Mouse (Mus musculus) limb, embryonic 11.5 days (tissue): Measurements from ENCODE around the gene Ppcs. TPM values are rescaled to one million over a fixed set of nuclear protein-coding genes. Genes with fewer than 3 reads are reported as not detected.
A peak's percentile ranks its signal among the peaks of the same experiment; 100 is the strongest.

Experiments
- ATAC-seq: fragments of 200-750 bp; cut with Nextera tagmentation; 2 replicates; pipeline ENCODE4 v1.8.0; 2017; ENCODE audit warnings: low read depth; ENCODE audit not compliant: insufficient number of reproducible peaks, low FRiP score, low TSS enrichment
- DNase-seq: peaks from one replicate; pipeline ENCODE4 v3.0.0-alpha.2; 2015; ENCODE audit warnings: low spot score
- H3K27ac ChIP-seq: fragments of 300-500 bp; sonication (generic); replicated peaks from 2 replicates; pipeline ENCODE4 v1.5.1; 2014; ENCODE audit warnings: low read depth, mild to moderate bottlenecking, low read length
- H3K27me3 ChIP-seq: fragments of 300-500 bp; sonication (generic); 2 replicates; pipeline ENCODE4 v1.6.1; 2014; ENCODE audit warnings: mild to moderate bottlenecking, low read length, mixed read lengths; ENCODE audit not compliant: control insufficient read depth, insufficient read depth
- H3K36me3 ChIP-seq: fragments of 300-500 bp; sonication (generic); 2 replicates; pipeline ENCODE4 v1.6.1; 2014; ENCODE audit warnings: mild to moderate bottlenecking, low read length, moderate library complexity, mixed read lengths; ENCODE audit not compliant: control insufficient read depth, insufficient read depth
- H3K4me1 ChIP-seq: fragments of 300-500 bp; sonication (generic); 2 replicates; pipeline ENCODE4 v1.6.1; 2014; ENCODE audit warnings: low read length, mixed read lengths; ENCODE audit not compliant: control insufficient read depth, insufficient read depth
- H3K4me2 ChIP-seq: fragments of 300-500 bp; sonication (generic); 2 replicates; pipeline ENCODE4 v1.6.1; 2014; ENCODE audit warnings: low read depth, mild to moderate bottlenecking, moderate library complexity; ENCODE audit not compliant: severe bottlenecking
- H3K4me3 ChIP-seq: fragments of 300-500 bp; sonication (generic); 2 replicates; pipeline ENCODE4 v1.5.1; 2014; ENCODE audit warnings: low read depth, low read length
- H3K9ac ChIP-seq: fragments of 300-500 bp; sonication (generic); 2 replicates; pipeline ENCODE4 v1.6.1; 2014; ENCODE audit warnings: mild to moderate bottlenecking, low read length
- H3K9me3 ChIP-seq: fragments of 300-500 bp; sonication (generic); 2 replicates; pipeline ENCODE4 v1.6.1; 2016; ENCODE audit warnings: low read length; ENCODE audit not compliant: control insufficient read depth
- WGBS: fragments of 180-500 bp; shearing (Covaris S2); extraction: QIAGEN DNeasy Blood & Tissue Kit; methylation state at CpG from one replicate; pipeline ENCODE4 v1.1.7; 2014; 5-methylcytosine and 5-hydroxymethylcytosine counted together
- polyA plus RNA-seq: library from polyadenylated mRNA; unstranded; fragments of >200 nt; fragmentation: Nextera tagmentation; extraction: Ambion mirVana; gene quantifications from 2 replicates; pipeline ENCODE4 v1.2.1, GENCODE M21; 2014

Ppcs gene
- polyA plus RNA-seq, 1 experiment from 2014 or later: 35.7 TPM

DNA sequence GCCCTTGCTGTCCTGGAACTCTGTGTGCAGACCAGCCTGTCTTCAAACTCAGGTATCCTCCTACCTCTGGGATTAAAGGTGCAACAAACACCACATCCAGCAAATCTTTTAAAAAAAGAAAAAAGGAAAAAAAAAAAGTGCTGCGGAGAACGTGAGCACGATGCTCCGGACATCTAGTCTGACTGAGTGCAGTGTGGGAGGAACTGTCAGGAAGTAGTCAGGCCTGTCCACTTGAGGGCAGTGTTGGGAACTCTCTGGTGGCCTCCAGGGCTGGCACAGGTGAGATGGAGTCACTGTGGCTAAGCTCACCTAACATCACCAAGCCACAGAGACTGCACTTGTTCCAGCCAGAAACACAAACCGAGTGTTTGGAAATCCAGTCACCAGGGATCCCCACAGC is 8.5 kb upstream of the Ppcs start:
- WGBS: 28% methylated on average over 5 of the region's 5 CpGs
- ATAC-seq (no peak), DNase-seq (peak; percentile 55)
- Histone ChIP-seq H3K9ac (no peak overlapping the region), H3K9me3 (no peaks in the 10 kb centered on the region), H3K4me1 (no peaks in the 10 kb centered on the region), H3K36me3 (no peaks in the 10 kb centered on the region), H3K4me3 (no peak overlapping the region), H3K27ac (no peak overlapping the region), H3K4me2 (no peak overlapping the region), H3K27me3 (no peaks in the 10 kb centered on the region)

DNA sequence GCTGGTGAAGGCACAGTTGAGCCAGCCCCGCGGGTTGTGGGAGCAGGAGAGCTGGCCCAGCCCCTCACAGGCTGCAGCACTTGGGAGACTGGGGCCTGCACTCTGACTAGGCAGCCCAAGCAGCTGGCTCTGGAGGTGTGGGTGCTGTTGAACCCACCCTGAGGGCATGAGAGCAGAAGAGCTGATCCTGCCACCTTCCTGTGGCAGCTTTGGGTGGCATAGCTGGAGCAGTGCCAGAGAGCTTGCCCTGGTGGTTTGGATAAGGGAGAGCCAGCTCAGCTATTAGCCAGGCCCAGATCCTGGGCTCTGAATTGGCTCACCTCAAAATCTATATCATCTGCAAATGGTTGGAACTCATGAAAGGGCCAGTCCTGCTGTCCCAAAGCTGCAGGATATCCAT is 5.5 kb upstream of the Ppcs start:
- Histone ChIP-seq H3K9ac (no peak overlapping the region), H3K4me2 (no peak overlapping the region), H3K36me3 (no peaks in the 10 kb centered on the region), H3K4me1 (0 out of 2 replicates have a peak, but pooled peaks cover 2% of the 10 kb centered on the region), H3K27me3 (no peaks in the 10 kb centered on the region), H3K4me3 (no peak overlapping the region), H3K9me3 (no peaks in the 10 kb centered on the region), H3K27ac (no peak overlapping the region)
- DNase-seq: no peak
- no peak for ATAC-seq
- 53% methylated on average over 2 of the region's 2 CpGs for WGBS

DNA sequence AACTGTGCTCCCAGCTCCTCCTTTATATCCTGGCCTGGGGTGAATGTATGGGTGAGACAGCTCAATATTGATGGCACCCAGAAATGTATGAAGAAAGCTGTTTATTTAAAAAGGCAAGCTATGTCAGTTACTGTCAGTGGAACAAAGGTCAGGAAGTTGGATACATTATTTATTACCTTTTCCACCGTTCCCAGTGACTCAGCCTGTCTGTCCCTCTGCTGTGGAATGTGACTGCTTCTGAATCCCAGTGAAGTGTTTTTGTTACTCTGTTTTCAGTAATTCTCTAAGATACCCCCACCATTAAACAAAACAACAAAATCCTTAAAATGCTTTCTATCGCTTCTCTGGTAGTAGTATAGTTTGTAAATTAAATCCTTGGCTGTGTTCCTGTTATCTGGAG is 3.4 kb upstream of the Ppcs start:
- Histone ChIP-seq H3K36me3 (no peaks in the 10 kb centered on the region), H3K9ac (no peak overlapping the region), H3K4me1 (peaks cover 10% of the 10 kb centered on the region; the same call in 1 of the 2 replicates), H3K4me2 (no peak overlapping the region), H3K9me3 (no peaks in the 10 kb centered on the region), H3K27me3 (no peaks in the 10 kb centered on the region), H3K27ac (no peak overlapping the region), H3K4me3 (no peak overlapping the region)
- WGBS: 55% methylated on average over 2 of the region's 2 CpGs
- ATAC-seq (no peak), DNase-seq (no peak)

DNA sequence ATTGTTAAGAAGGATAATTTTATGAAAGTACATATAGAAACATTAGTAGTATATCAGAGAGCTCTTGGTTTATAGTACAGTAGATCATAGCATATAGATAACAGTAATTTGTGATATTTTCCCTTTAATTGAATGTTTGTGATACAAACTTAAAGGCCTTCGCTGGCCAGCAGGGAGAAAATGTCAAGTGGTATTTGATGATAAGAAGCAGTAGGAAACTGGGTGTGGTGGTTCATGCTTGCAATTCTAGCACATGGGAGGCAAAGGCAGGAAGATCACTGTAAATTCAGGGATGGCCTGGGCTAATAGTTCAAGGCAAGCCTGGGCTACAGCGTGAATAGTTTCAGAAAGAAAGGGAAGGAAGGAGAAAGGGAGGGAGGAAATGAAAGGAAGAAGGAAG is 2.9 kb upstream of the Ppcs start:
- H3K27ac ChIP-seq: no peak overlapping the region
- DNase-seq (no peak), ATAC-seq (no peak)
- no peaks in the 10 kb centered on the region for H3K9me3 ChIP-seq
- 85% methylated on average over 2 of the region's 2 CpGs for WGBS
- H3K4me3 ChIP-seq: no peak overlapping the region
- H3K9ac ChIP-seq: no peak overlapping the region
- no peaks in the 10 kb centered on the region for H3K27me3 ChIP-seq
- H3K36me3 ChIP-seq: no peaks in the 10 kb centered on the region
- peaks cover 10% of the 10 kb centered on the region; the same call in 1 of the 2 replicates for H3K4me1 ChIP-seq
- H3K4me2 ChIP-seq: no peak overlapping the region

DNA sequence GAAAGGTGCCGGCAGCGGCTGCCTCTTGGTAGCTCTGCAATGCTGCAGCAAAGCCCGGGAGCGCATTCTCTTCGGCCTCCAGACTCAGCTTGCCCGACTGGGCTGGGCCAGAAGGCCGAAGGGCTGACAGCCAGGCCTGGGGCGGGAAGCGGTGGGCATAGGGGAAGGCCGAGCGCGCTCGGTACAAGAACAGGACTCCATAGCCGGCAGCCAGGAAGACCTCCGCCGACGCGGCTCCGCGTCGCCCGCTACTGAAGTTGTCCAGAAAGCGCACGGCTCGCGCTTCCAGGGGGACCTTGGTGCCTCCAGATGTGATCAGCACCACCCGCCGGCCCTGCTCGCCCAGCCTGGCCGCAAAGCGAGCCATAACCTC is 313 bp downstream of the Ppcs start:
- H3K9ac ChIP-seq: peak overlapping the region; percentile 82
- H3K27me3 ChIP-seq: no peaks in the 10 kb centered on the region
- H3K9me3 ChIP-seq: no peaks in the 10 kb centered on the region
- ATAC-seq: peak; percentile 65
- H3K4me1 ChIP-seq: peaks cover 10% of the 10 kb centered on the region; the same call in 1 of the 2 replicates
- peak overlapping the region; percentile 88 for H3K4me2 ChIP-seq
- no peak for DNase-seq
- H3K36me3 ChIP-seq: no peaks in the 10 kb centered on the region
- peak overlapping the region; percentile 80 for H3K4me3 ChIP-seq
- 2% methylated on average over 31 of the region's 31 CpGs for whole genome bisulfite sequencing
- peak overlapping the region; percentile 72 for H3K27ac ChIP-seq

DNA sequence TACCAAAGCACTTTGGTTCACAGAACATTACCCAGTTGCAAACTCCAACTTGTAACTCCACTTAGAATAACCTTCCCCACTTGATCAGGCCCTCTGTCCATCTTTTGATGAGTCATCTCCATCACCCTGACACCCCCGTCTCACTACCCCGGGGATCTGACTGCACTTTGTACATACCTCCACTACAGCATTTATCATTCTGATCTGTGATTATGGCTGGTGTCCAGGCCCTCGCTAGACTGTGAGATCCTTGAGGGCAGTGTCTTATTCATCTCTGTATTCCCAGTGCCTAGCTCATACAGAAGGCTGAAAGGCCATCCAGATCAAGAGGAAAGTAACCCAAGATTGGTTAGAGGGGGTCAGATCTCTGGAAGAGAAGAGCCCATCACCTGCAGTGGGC is 1.0 kb downstream of the Ppcs start:
- H3K9me3 ChIP-seq: no peaks in the 10 kb centered on the region
- no peaks in the 10 kb centered on the region for H3K27me3 ChIP-seq
- DNase-seq (no peak), ATAC-seq (no peak)
- 60% methylated on average over 3 of the region's 3 CpGs for WGBS
- peaks cover 10% of the 10 kb centered on the region; the same call in 1 of the 2 replicates for H3K4me1 ChIP-seq
- H3K27ac ChIP-seq: no peak overlapping the region
- H3K9ac ChIP-seq: peak overlapping the region; percentile 82; the same call in 1 of the 2 replicates
- H3K36me3 ChIP-seq: no peaks in the 10 kb centered on the region
- peak overlapping the region; percentile 80 for H3K4me3 ChIP-seq
- peak overlapping the region; percentile 88 for H3K4me2 ChIP-seq

DNA sequence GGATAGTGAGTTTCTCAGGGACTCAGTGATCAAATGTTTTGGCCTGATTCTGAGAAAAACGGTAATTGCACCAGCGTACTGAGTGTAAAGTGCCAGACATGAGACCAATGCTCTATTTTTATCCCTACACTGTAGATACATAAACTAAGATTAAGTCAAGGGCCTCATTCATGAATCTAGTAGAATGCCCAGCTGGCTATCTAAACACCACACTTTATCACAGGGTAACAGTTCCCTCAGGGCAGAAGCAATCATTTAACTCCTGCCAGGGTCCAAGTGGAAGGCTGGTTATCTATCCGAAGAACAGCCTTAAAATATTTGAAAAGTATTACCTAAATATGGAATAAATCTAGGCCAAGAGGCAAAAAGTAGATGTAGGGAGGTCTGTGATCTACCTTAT is 4.3 kb downstream of the Ppcs start:
- WGBS: 90% methylated on average over 3 of the region's 3 CpGs
- Histone ChIP-seq H3K4me1 (peaks cover 11% of the 10 kb centered on the region), H3K9ac (no peak overlapping the region), H3K4me3 (no peak overlapping the region), H3K9me3 (no peaks in the 10 kb centered on the region), H3K27me3 (no peaks in the 10 kb centered on the region), H3K36me3 (no peaks in the 10 kb centered on the region), H3K27ac (no peak overlapping the region), H3K4me2 (no peak overlapping the region)
- DNase-seq (no peak), ATAC-seq (no peak)

DNA sequence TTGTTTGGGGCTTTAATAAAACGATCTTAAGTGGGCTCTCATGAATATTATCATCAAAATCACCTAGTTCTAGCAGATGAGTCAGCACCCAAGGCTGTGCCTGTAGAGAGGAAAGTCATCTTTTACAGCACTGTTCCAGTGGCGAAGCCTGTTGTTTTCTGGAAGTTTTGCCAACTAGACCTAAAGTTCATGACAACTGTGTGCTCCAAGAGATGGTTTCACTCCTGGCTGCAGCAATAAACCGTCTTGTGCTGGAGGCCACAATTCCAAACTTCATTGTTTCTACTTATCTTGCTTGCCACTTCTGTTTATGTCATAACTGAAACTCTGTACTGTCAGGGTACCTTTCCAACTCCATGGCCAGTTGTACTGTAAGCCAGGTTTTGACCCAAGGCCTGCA is 5.0 kb downstream of the Ppcs start:
- Histone ChIP-seq H3K4me2 (no peak overlapping the region), H3K4me1 (peaks cover 11% of the 10 kb centered on the region), H3K27me3 (no peaks in the 10 kb centered on the region), H3K36me3 (no peaks in the 10 kb centered on the region), H3K27ac (no peak overlapping the region), H3K9ac (no peak overlapping the region), H3K4me3 (no peak overlapping the region), H3K9me3 (no peaks in the 10 kb centered on the region)
- ATAC-seq (no peak), DNase-seq (no peak)
- 82% methylated on average over 3 of the region's 3 CpGs for WGBS

DNA sequence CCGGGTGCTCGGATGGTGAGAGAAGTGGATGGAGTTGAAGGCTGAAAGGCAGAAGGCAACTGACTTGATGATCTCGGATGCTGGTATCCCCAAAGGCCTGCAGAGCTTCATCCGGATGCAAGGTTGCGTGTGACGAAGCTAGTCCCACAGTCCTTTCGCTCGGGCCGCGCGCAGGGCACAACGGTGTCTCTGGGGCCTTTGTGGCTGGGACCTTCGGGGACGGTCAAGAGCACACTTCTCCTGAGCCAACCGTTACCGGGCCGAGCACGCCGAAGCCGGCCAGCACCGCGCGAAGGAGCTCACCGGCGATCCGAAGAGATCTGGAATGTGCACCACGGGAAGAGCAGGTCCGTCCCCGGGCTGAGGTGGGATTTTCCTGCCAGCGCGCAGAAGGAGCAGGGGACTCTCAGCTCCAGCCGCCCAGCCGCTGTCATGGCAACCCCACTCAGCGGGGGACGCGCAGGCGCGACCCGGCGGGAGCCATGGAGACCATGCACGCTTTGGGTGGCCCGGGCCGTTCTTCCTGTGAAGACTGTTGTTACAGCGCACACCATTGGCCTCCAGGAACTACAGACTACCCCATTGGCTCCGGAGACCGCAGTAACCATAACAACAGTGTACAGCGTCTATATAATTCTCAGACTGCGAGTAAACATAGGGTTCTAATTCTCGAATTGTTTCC is 7.0 kb downstream of the Ppcs start, which contains the start of gene Ccdc30:
Gene Ccdc30, minus strand, starts transcription at position 450 of the 682 bp plus-strand sequence.
- Histone ChIP-seq H3K36me3 (no peaks in the 10 kb centered on the region), H3K9ac (peak within 1 kb of the TSS; percentile 60), H3K4me3 (peak within 1 kb of the TSS; percentile 56), H3K27me3 (no peaks in the 10 kb centered on the region), H3K4me1 (peaks cover 3% of the 10 kb centered on the region), H3K9me3 (no peaks in the 10 kb centered on the region), H3K27ac (no peak within 1 kb of the TSS), H3K4me2 (peak within 1 kb of the TSS; percentile 85)
- DNase-seq: peak; percentile 97
- 2% methylated on average over 49 of the region's 49 CpGs for WGBS
- ATAC-seq: peak; percentile 100
